Mouse (Mus musculus) myocyte (in vitro differentiated cells): ENCODE data around the gene Hs3st4. TPM values are rescaled to one million over a fixed set of nuclear protein-coding genes. Genes with fewer than 3 reads are reported as not detected.

ENCODE experiments used
- H3K27me3 ChIP-seq: one replicate; pipeline ENCODE4 v1.6.1; 2011; ENCODE audit not compliant: control insufficient read depth, insufficient read depth, insufficient read length
- H3K36me3 ChIP-seq: one replicate; pipeline ENCODE4 v1.6.1; 2011; ENCODE audit not compliant: control insufficient read depth, insufficient read depth
- H3K4me2 ChIP-seq: one replicate; pipeline ENCODE4 v1.6.1; 2011; ENCODE audit warnings: low read depth, control low read depth
- H3K4me3 ChIP-seq: one replicate; pipeline ENCODE4 v1.5.1; 2011; ENCODE audit warnings: mild to moderate bottlenecking, control low read depth, moderate library complexity
- H3K79me2 ChIP-seq: one replicate; pipeline ENCODE4 v1.6.1; 2011; ENCODE audit not compliant: control insufficient read depth, insufficient read depth
- H3ac ChIP-seq: one replicate; pipeline ENCODE4 v1.6.1; 2011; ENCODE audit not compliant: control insufficient read depth, insufficient read length
- CEBPB ChIP-seq: IDR thresholded peaks from 2 replicates; pipeline ENCODE4 v1.6.1; 2011; ENCODE audit warnings: mild to moderate bottlenecking, moderate library complexity; ENCODE audit not compliant: poor library complexity, insufficient read depth, severe bottlenecking
- E2F4 ChIP-seq: IDR thresholded peaks from one replicate; pipeline ENCODE4 v1.6.1; 2011; ENCODE audit warnings: mild to moderate bottlenecking, control low read depth, moderate library complexity; ENCODE audit not compliant: insufficient read depth
- MAX ChIP-seq: IDR thresholded peaks from one replicate; pipeline ENCODE4 v1.6.1; 2011; ENCODE audit warnings: low read depth, mild to moderate bottlenecking, control low read depth
- MYOD1 ChIP-seq, 3 experiments: IDR thresholded peaks; one replicate each; pipeline ENCODE4 v1.6.1; 2011; ENCODE audit warnings: control low read depth in 2 of 3, low read depth in 2 of 3, mild to moderate bottlenecking in 2 of 3, moderate library complexity in 1 of 3; ENCODE audit not compliant: insufficient read length in 2 of 3, control insufficient read depth in 1 of 3
- MYOG ChIP-seq, 3 experiments: IDR thresholded peaks; one replicate each; pipeline ENCODE4 v1.6.1; 2011; ENCODE audit warnings: control low read depth in 2 of 3, low read depth in 2 of 3, mild to moderate bottlenecking in 2 of 3; ENCODE audit not compliant: insufficient read length in 2 of 3, control insufficient read depth in 1 of 3, insufficient read depth in 1 of 3
- POLR2A ChIP-seq: IDR thresholded peaks from one replicate; pipeline ENCODE4 v1.6.1; 2011; ENCODE audit warnings: low read depth, mild to moderate bottlenecking, control low read depth, moderate library complexity; ENCODE audit not compliant: insufficient read length
- POLR2AphosphoS2 ChIP-seq: IDR thresholded peaks from one replicate; pipeline ENCODE4 v1.6.1; 2011; ENCODE audit warnings: low read depth, control low read depth; ENCODE audit not compliant: insufficient read length
- REST ChIP-seq: IDR thresholded peaks from one replicate; pipeline ENCODE4 v1.6.1; 2011; ENCODE audit warnings: mild to moderate bottlenecking, control low read depth, moderate library complexity; ENCODE audit not compliant: insufficient read depth, insufficient read length
- SRF ChIP-seq: IDR thresholded peaks from one replicate; pipeline ENCODE4 v1.6.1; 2011; ENCODE audit warnings: low read depth; ENCODE audit not compliant: control insufficient read depth, insufficient read length
- TCF12 ChIP-seq: IDR thresholded peaks from one replicate; pipeline ENCODE4 v1.6.1; 2011; ENCODE audit warnings: mild to moderate bottlenecking, control low read depth; ENCODE audit not compliant: poor library complexity, insufficient read depth, severe bottlenecking
- TCF3 ChIP-seq: IDR thresholded peaks from one replicate; pipeline ENCODE4 v1.6.1; 2011; ENCODE audit warnings: low read depth, control low read depth; ENCODE audit not compliant: insufficient read length
- USF1 ChIP-seq: IDR thresholded peaks from one replicate; pipeline ENCODE4 v1.6.1; 2011; ENCODE audit warnings: low read depth, mild to moderate bottlenecking, control low read depth, moderate library complexity
- polyA plus RNA-seq: library from polyadenylated mRNA; unstranded; fragments of >200 nt; fragmentation: generic; extraction: Trizol; gene quantifications from one replicate; pipeline ENCODE4 v1.2.1, GENCODE M21; 2012; ENCODE audit warnings: missing spikeins

The Hs3st4 gene
- not detected for polyA plus RNA-seq

- Histone ChIP-seq H3K79me2 (no peaks in the 10 kb centered on the region), H3K4me3 (no peak within 1 kb of the TSS), H3K4me2 (no peak within 1 kb of the TSS), H3K27me3 (no peaks in the 10 kb centered on the region), H3ac (no peak within 1 kb of the TSS), H3K36me3 (no peaks in the 10 kb centered on the region)
- TF ChIP-seq CEBPB (no peak), POLR2AphosphoS2 (no peak), SRF (no peak), MAX (no peak), E2F4 (no peak), USF1 (no peak)
Measured at GRCm38 (mm10) chr7:123982461-123983038, at the start of gene Hs3st4. TSS of gene Hs3st4 (plus strand) at chr7:123982869.

- Histone ChIP-seq H3K4me2 (no peak overlapping the region), H3K27me3 (no peaks in the 10 kb centered on the region), H3ac (no peak overlapping the region), H3K79me2 (no peaks in the 10 kb centered on the region), H3K36me3 (no peaks in the 10 kb centered on the region), H3K4me3 (no peak overlapping the region)
- no peak for TF ChIP-seq USF1
- no peak for TF ChIP-seq CEBPB
Measured at GRCm38 (mm10) chr7:123946836-123947235, 35.8 kb upstream of the Hs3st4 start.

- H3K27me3 ChIP-seq, result no peaks in the 10 kb centered on the region
- no peak for TF ChIP-seq E2F4
- no peak overlapping the region for H3K4me3 ChIP-seq
- no peaks in the 10 kb centered on the region for H3K36me3 ChIP-seq
- H3K79me2 ChIP-seq, result no peaks in the 10 kb centered on the region
- H3K4me2 ChIP-seq, result no peak overlapping the region
- H3ac ChIP-seq, result no peak overlapping the region
Measured at GRCm38 (mm10) chr7:123963021-123963420, 19.6 kb upstream of the Hs3st4 start.

GRCm38 (mm10) chr7:123964559-123965142 is 18.0 kb upstream of the Hs3st4 start:
- Histone ChIP-seq H3K27me3 (no peaks in the 10 kb centered on the region), H3ac (no peak overlapping the region), H3K79me2 (no peaks in the 10 kb centered on the region), H3K36me3 (no peaks in the 10 kb centered on the region), H3K4me3 (no peak overlapping the region), H3K4me2 (no peak overlapping the region)
- TF ChIP-seq REST, result no peak
- TF ChIP-seq POLR2AphosphoS2, result no peak
- no peak for TF ChIP-seq USF1
- no peak for TF ChIP-seq E2F4
- no peak for TF ChIP-seq MYOD1 (IDR thresholded peaks at IDR 0.05; ENCODE audit: control insufficient read depth in 1 of 3, insufficient read length in 2 of 3, low read depth in 2 of 3)
- no peak for TF ChIP-seq TCF3
- TF ChIP-seq MYOG (IDR thresholded peaks at IDR 0.05; ENCODE audit: control insufficient read depth in 1 of 3, insufficient read depth in 1 of 3, insufficient read length in 2 of 3, low read depth in 2 of 3), result no peak
- no peak for TF ChIP-seq CEBPB
- no peak for TF ChIP-seq TCF12
- no peak for TF ChIP-seq MAX
- no peak for TF ChIP-seq SRF
- no peak for TF ChIP-seq POLR2A

- no peak overlapping the region for H3K4me3 ChIP-seq
- no peaks in the 10 kb centered on the region for H3K27me3 ChIP-seq
- no peak overlapping the region for H3K4me2 ChIP-seq
- no peak overlapping the region for H3ac ChIP-seq
- TF ChIP-seq USF1 (no peak), CEBPB (no peak), E2F4 (no peak), TCF3 (no peak), MYOD1 (IDR thresholded peaks at IDR 0.05; ENCODE audit: control insufficient read depth in 1 of 3, insufficient read length in 2 of 3, low read depth in 2 of 3) (no peak), SRF (no peak), TCF12 (no peak), POLR2AphosphoS2 (no peak), POLR2A (no peak), REST (no peak), MAX (no peak), MYOG (IDR thresholded peaks at IDR 0.05; ENCODE audit: control insufficient read depth in 1 of 3, insufficient read depth in 1 of 3, insufficient read length in 2 of 3, low read depth in 2 of 3) (no peak)
- no peaks in the 10 kb centered on the region for H3K79me2 ChIP-seq
- no peaks in the 10 kb centered on the region for H3K36me3 ChIP-seq
Measured at GRCm38 (mm10) chr7:123965515-123965914, 17.2 kb upstream of the Hs3st4 start.
